Mouse (Mus musculus): Measurements from ENCODE around the gene Gm9508. TPM values are rescaled to one million over a fixed set of nuclear protein-coding genes. Genes with fewer than 3 reads are reported as not detected.

The Gm9508 gene
- polyA plus RNA-seq, 1 experiment from 2014 or later = not detected

DNA sequence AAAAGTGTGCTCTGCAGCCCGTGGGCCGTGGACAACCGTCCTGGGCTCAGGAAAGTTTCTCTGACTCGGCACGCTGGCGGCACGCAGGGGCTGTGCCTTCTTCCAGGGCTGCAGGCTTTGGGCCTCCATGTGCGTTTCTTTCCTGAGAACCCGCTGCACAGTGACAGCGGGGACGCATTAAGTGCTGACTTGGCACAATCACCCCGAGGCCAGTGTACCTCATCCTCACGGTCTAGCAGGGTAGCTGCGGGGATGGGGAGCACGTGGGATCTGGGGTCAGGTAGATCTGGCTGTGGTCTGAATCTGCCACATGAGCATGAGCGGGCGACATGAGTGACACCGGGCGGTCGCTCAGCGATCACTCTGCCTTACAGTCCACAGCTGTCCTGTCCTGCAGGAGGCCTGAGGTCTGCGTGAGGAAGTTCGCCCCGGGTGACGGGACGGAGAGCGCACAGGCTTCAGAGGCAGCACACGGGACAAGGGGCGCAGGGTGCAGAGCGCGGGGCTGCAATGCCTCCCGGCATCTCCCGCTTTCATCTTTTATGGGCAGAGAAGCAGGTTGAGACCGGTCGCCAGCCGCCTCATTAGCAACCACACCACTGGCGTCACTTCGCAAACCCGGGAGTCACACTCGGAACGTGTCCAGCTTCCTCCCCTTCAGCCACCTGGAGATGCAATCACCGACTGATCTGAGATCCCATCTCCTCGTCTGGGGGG, 32.9 kb downstream of the Gm9508 start:
- H3K4me1 ChIP-seq = no peaks in the 10 kb centered on the region
- no peak overlapping the region for H3K9ac ChIP-seq
- H3K27ac ChIP-seq = no peak overlapping the region
- no peak overlapping the region for H3K4me3 ChIP-seq
- ATAC-seq (replicated peaks) = no peak
- no peaks in the 10 kb centered on the region for H3K9me3 ChIP-seq
- 63% methylated on average over 43 of the region's 43 CpGs for WGBS
- H3K36me3 ChIP-seq (replicated peaks) = no peaks in the 10 kb centered on the region
- no peaks in the 10 kb centered on the region for H3K27me3 ChIP-seq (replicated peaks)
- H3K4me2 ChIP-seq = no peak overlapping the region; the same call in 1 of the 2 replicates

GRCm38 (mm10) chr10:77658286-77658994, 38.6 kb downstream of the Gm9508 start:
- no peak overlapping the region for H3K4me3 ChIP-seq
- H3K4me2 ChIP-seq = no peak overlapping the region
- H3K9me3 ChIP-seq = no peaks in the 10 kb centered on the region
- H3K9ac ChIP-seq = no peak overlapping the region
- no peak overlapping the region for H3K27ac ChIP-seq
- H3K4me1 ChIP-seq = 0 out of 2 replicates have a peak, but pooled peaks cover 4% of the 10 kb centered on the region
- ATAC-seq (replicated peaks) = no peak
- 73% methylated on average over 15 of the region's 15 CpGs for WGBS
- no peaks in the 10 kb centered on the region for H3K36me3 ChIP-seq (replicated peaks)
- H3K27me3 ChIP-seq (replicated peaks) = no peaks in the 10 kb centered on the region

- Histone ChIP-seq H3K36me3 (replicated peaks) (no peaks in the 10 kb centered on the region), H3K4me3 (no peak overlapping the region)
- no peak for ATAC-seq (replicated peaks)
Observed at GRCm38 (mm10) chr10:77652046-77652445, 45.0 kb downstream of the Gm9508 start.

GRCm38 (mm10) chr10:77647901-77648300, 49.1 kb downstream of the Gm9508 start:
- ATAC-seq (replicated peaks) = no peak
- Histone ChIP-seq H3K36me3 (replicated peaks) (peaks cover 17% of the 10 kb centered on the region; the same call in 1 of the 2 replicates), H3K27me3 (replicated peaks) (no peaks in the 10 kb centered on the region), H3K9ac (no peak overlapping the region), H3K27ac (no peak overlapping the region), H3K9me3 (no peaks in the 10 kb centered on the region), H3K4me1 (no peaks in the 10 kb centered on the region), H3K4me3 (no peak overlapping the region), H3K4me2 (no peak overlapping the region)
- WGBS = 89% methylated on average over 8 of the region's 8 CpGs

More at GRCm38 (mm10) chr10:77652046-77652445, 45.0 kb downstream of the Gm9508 start:
- H3K9ac ChIP-seq = no peak overlapping the region
- no peak overlapping the region for H3K4me2 ChIP-seq
- no peaks in the 10 kb centered on the region for H3K27me3 ChIP-seq (replicated peaks)
- no peaks in the 10 kb centered on the region for H3K9me3 ChIP-seq
- H3K4me1 ChIP-seq = no peaks in the 10 kb centered on the region
- 85% methylated on average over 9 of the region's 9 CpGs for WGBS
- no peak overlapping the region for H3K27ac ChIP-seq

DNA sequence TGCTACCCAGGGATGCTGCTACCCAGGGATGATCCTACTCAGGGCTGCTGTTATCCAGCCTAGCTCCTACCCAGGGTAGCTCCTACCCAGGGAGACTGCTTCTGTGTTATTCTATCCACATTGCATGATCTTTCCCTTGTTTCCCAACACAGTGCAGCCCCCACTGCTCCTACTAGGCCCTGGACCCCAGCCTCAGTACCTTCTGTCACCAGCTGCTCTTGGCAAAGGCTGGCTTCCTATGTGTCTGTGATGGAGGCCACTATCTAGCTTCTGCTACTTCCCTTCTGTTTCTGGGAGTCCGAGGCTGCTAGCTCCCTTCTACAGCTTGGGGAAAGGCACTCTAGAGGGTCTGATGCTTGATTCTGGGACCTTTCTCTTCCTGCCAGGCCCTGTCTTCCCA, 49.6 kb downstream of the Gm9508 start:
- no peak overlapping the region for H3K27ac ChIP-seq
- H3K9ac ChIP-seq = no peak overlapping the region
- H3K4me2 ChIP-seq = no peak overlapping the region
- H3K4me1 ChIP-seq = no peaks in the 10 kb centered on the region
- peaks cover 17% of the 10 kb centered on the region; the same call in 1 of the 2 replicates for H3K36me3 ChIP-seq (replicated peaks)
- 71% methylated on average over 1 of the region's 1 CpGs for WGBS
- H3K27me3 ChIP-seq (replicated peaks) = no peaks in the 10 kb centered on the region
- no peak overlapping the region for H3K4me3 ChIP-seq
- no peaks in the 10 kb centered on the region for H3K9me3 ChIP-seq
- no peak for ATAC-seq (replicated peaks)

Other genes with a start within 250 kb of the Gm9508 start
- gene Fam207a, start 181.4 kb downstream of the Gm9508 start, polyA plus RNA-seq (2015; fragmentation: Nextera tagmentation; extraction: Ambion mirVana) = 48.0 and 52.8 TPM in 2 replicates
- 0.81 and 0.87 TPM in 2 replicates for gene Itgb2, start 167.0 kb downstream of the Gm9508 start, polyA plus RNA-seq (2015; fragmentation: Nextera tagmentation; extraction: Ambion mirVana)
- 68.6 and 72.0 TPM in 2 replicates for gene Pttg1ip, start 115.5 kb downstream of the Gm9508 start, polyA plus RNA-seq (2015; fragmentation: Nextera tagmentation; extraction: Ambion mirVana)
- gene Sumo3, start 91.1 kb downstream of the Gm9508 start, polyA plus RNA-seq (2015; fragmentation: Nextera tagmentation; extraction: Ambion mirVana) = 308 and 325 TPM in 2 replicates
- 2.5 TPM in 1 of 2 replicates, not detected in the other for gene Gm49325, start 91.0 kb downstream of the Gm9508 start, polyA plus RNA-seq (2015; fragmentation: Nextera tagmentation; extraction: Ambion mirVana)
- gene Ube2g2, start 75.0 kb downstream of the Gm9508 start, polyA plus RNA-seq (2015; fragmentation: Nextera tagmentation; extraction: Ambion mirVana) = 91.1 and 97.2 TPM in 2 replicates
- gene Tspear, start 10.7 kb downstream of the Gm9508 start, polyA plus RNA-seq (2015; fragmentation: Nextera tagmentation; extraction: Ambion mirVana) = 1.5 and 1.7 TPM in 2 replicates
- gene Gm19402, start 6.5 kb downstream of the Gm9508 start, polyA plus RNA-seq (2015; fragmentation: Nextera tagmentation; extraction: Ambion mirVana) = not detected in 2 replicates
- gene Gm10272, start 9.4 kb upstream of the Gm9508 start, polyA plus RNA-seq (2015; fragmentation: Nextera tagmentation; extraction: Ambion mirVana) = not detected in 2 replicates
- gene Gm10024, start 14.2 kb upstream of the Gm9508 start, polyA plus RNA-seq (2015; fragmentation: Nextera tagmentation; extraction: Ambion mirVana) = not detected in 2 replicates
- not detected in 2 replicates for gene Gm10142, start 18.6 kb upstream of the Gm9508 start, polyA plus RNA-seq (2015; fragmentation: Nextera tagmentation; extraction: Ambion mirVana)
- gene Krtap12-1, start 23.4 kb upstream of the Gm9508 start, polyA plus RNA-seq (2015; fragmentation: Nextera tagmentation; extraction: Ambion mirVana) = not detected in 2 replicates
- gene Gm10100, start 29.3 kb upstream of the Gm9508 start, polyA plus RNA-seq (2015; fragmentation: Nextera tagmentation; extraction: Ambion mirVana) = not detected in 2 replicates
- gene Gm18596, start 45.4 kb upstream of the Gm9508 start, polyA plus RNA-seq (2015; fragmentation: Nextera tagmentation; extraction: Ambion mirVana) = not detected in 2 replicates
- not detected in 2 replicates for gene Gm9736, start 54.1 kb upstream of the Gm9508 start, polyA plus RNA-seq (2015; fragmentation: Nextera tagmentation; extraction: Ambion mirVana)
- gene Gm3233, start 62.4 kb upstream of the Gm9508 start, polyA plus RNA-seq (2015; fragmentation: Nextera tagmentation; extraction: Ambion mirVana) = not detected in 2 replicates
- not detected in 2 replicates for gene Gm3238, start 74.1 kb upstream of the Gm9508 start, polyA plus RNA-seq (2015; fragmentation: Nextera tagmentation; extraction: Ambion mirVana)
- gene Gm7138, start 79.7 kb upstream of the Gm9508 start, polyA plus RNA-seq (2015; fragmentation: Nextera tagmentation; extraction: Ambion mirVana) = not detected in 2 replicates
- gene Gm3250, start 85.3 kb upstream of the Gm9508 start, polyA plus RNA-seq (2015; fragmentation: Nextera tagmentation; extraction: Ambion mirVana) = not detected in 2 replicates
- gene Gm7137, start 91.0 kb upstream of the Gm9508 start, polyA plus RNA-seq (2015; fragmentation: Nextera tagmentation; extraction: Ambion mirVana) = not detected in 2 replicates
- gene Gm9639, start 97.8 kb upstream of the Gm9508 start, polyA plus RNA-seq (2015; fragmentation: Nextera tagmentation; extraction: Ambion mirVana) = not detected in 2 replicates
- not detected in 2 replicates for gene Gm19668, start 101.9 kb upstream of the Gm9508 start, polyA plus RNA-seq (2015; fragmentation: Nextera tagmentation; extraction: Ambion mirVana)
- not detected in 2 replicates for gene Gm9507, start 114.6 kb upstream of the Gm9508 start, polyA plus RNA-seq (2015; fragmentation: Nextera tagmentation; extraction: Ambion mirVana)
- gene Gm2696, start 117.4 kb upstream of the Gm9508 start, polyA plus RNA-seq (2015; fragmentation: Nextera tagmentation; extraction: Ambion mirVana) = not detected in 2 replicates
- not detected in 2 replicates for gene Krtap10-4, start 129.9 kb upstream of the Gm9508 start, polyA plus RNA-seq (2015; fragmentation: Nextera tagmentation; extraction: Ambion mirVana)
- not detected in 2 replicates for gene Krtap10-10, start 138.7 kb upstream of the Gm9508 start, polyA plus RNA-seq (2015; fragmentation: Nextera tagmentation; extraction: Ambion mirVana)
- gene Gm36176, start 149.6 kb upstream of the Gm9508 start, polyA plus RNA-seq (2015; fragmentation: Nextera tagmentation; extraction: Ambion mirVana) = not detected in 2 replicates
- gene Gm10318, start 155.6 kb upstream of the Gm9508 start, polyA plus RNA-seq (2015; fragmentation: Nextera tagmentation; extraction: Ambion mirVana) = not detected in 2 replicates
- not detected in 2 replicates for gene Gm3285, start 164.7 kb upstream of the Gm9508 start, polyA plus RNA-seq (2015; fragmentation: Nextera tagmentation; extraction: Ambion mirVana)
- 24.2 and 24.3 TPM in 2 replicates for gene Lrrc3, start 205.3 kb upstream of the Gm9508 start, polyA plus RNA-seq (2015; fragmentation: Nextera tagmentation; extraction: Ambion mirVana)

Data from midbrain, embryonic 15.5 days (tissue).